Mouse (Mus musculus): ENCODE data around the gene Srpk1. TPM values are rescaled to one million over a fixed set of nuclear protein-coding genes. Genes with fewer than 3 reads are reported as not detected.

Srpk1 gene
- total RNA-seq, 2 experiments from 2014 or later: 26.7 to 30.4 TPM

DNA sequence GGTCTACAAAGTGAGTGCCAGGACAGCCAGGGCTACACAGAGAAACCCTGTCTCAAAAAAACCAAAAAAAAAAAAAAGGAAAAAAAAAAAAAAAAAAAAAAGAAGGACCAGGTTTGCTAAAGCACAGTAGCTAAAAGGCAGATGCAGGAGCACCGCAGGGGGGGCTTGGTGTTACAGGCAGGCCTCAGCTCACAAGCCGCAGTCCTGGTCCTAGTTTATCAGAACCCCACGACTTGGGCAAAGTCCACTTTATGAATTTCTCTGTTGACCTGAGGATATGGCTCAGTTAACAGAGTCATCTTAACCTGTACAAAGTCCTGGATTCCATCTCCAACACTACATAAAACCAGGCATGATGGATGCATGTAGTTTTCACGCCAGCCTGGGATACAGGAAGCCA lies 7.2 kb downstream of the Srpk1 start:
- DNase-seq (ENCODE audit: low spot score): no peak

GRCm38 (mm10) chr17:28613096-28613495 lies 9.4 kb downstream of the Srpk1 start:
- DNase-seq (ENCODE audit: low spot score): no peak

GRCm38 (mm10) chr17:28612603-28613002 lies 9.9 kb downstream of the Srpk1 start:
- no peak for DNase-seq (ENCODE audit: low spot score)

DNA sequence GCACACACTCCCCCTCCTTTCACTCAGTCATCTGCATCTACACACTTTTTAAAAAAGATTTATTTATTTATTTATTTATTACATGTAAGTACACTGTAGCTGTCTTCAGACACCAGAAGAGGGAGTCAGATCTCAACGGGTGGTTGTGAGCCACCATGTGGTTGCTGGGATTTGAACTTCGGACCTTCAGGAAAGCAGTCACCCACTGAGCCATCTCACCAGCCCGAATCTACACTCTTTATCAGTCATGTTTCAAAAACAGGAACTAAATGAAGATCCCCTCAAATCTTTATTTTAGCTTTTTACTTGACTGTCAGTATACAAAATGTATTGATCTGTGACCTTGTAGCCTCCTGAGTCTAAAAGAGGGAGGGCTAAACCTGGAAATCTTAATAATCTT lies 13.0 kb downstream of the Srpk1 start:
- DNase-seq (ENCODE audit: low spot score): no peak

GRCm38 (mm10) chr17:28601557-28602250 lies 20.8 kb downstream of the Srpk1 start:
- DNase-seq (ENCODE audit: low spot score): no peak

DNA sequence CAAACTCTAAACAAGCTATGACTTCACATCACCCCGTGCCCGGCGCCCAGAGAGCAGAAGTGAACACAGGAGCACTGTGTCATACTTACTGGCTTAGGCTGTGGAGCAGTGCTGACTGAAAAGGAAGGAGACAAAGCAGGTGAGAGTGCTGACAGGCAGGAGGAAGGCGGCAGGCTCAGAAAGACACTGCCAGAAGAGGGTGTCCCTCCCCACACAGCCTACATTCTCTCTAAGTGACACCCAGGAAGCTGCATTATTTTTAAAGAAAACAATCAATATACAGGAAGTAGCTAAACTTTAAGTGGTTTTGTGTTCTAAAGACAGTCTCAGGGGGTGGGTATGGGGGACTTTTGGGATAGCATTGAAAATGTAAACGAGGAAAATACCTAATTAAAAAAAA lies 21.7 kb downstream of the Srpk1 start:
- DNase-seq (ENCODE audit: low spot score): no peak

- no peak for DNase-seq (ENCODE audit: low spot score)
Measured at GRCm38 (mm10) chr17:28593965-28594364, 28.5 kb downstream of the Srpk1 start.

DNA sequence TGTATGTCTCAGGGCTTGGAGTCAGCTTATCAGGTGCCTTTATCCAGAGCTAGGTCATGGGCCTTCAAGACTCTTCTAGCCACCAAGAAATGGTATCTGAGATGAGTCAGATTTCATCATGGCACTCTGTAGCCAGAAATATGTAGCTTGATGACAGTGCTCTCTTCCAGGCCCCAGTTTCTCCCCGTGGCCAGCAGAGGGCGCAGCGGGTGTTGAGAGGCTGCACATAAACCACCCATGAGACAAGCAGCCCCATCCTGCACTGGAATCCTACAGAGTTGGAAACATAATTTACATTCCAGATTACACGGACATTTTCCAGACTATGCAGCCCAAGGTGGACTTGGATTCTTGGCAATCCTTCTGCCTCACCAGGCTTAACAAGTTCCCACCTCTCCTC lies 29.5 kb downstream of the Srpk1 start:
- DNase-seq (ENCODE audit: low spot score): peak; percentile 65

- DNase-seq (ENCODE audit: low spot score): no peak
Measured at GRCm38 (mm10) chr17:28591476-28591875, 31.0 kb downstream of the Srpk1 start.

- no peak for DNase-seq (ENCODE audit: low spot score)
Measured at GRCm38 (mm10) chr17:28590596-28590995, 31.9 kb downstream of the Srpk1 start.

- no peak for DNase-seq (ENCODE audit: low spot score)
Measured at GRCm38 (mm10) chr17:28588591-28588990, 33.9 kb downstream of the Srpk1 start.

DNA sequence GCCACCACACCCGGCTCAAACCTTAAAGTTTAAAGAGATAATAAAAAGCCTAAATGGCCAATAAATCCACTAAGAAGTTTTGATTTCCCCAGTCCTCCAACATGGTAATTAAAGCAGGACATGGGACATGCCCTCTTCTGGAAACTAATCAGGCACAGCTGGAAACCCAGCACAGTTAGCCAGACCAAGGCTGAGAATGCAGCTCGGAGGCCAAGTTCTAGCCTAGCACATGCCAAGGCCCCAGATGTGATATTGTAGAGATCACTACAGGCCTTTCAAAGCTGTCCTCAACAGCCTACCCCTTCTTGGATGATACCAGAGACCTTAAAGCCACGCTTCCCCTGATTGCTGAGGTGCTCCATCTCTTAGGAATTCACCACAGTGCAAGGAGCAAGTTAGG lies 36.0 kb downstream of the Srpk1 start:
- no peak for DNase-seq (ENCODE audit: low spot score)

- DNase-seq (ENCODE audit: low spot score): no peak
Measured at GRCm38 (mm10) chr17:28581056-28581455, 41.5 kb downstream of the Srpk1 start.

DNA sequence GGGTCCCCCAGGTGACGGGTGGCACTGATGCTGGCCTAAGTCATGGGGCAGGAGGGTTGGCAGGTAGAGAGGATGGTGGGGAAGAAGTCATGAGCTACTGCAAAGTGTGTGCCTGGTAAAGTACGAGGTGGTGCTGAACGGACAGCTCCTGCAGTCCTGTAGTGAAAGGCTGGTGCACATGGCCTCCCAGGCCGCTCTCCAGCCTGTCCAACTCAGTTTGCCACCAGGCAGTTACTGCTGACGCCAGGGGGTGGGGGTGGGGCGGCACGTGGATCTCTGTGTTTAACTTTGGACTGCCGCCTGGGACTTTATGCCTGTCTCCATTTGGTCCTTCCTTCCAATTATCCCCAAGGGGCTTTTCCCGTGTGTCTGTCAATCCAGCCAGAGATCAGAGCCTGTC lies 42.1 kb downstream of the Srpk1 start:
- DNase-seq (ENCODE audit: low spot score): peak; percentile 22

- DNase-seq (ENCODE audit: low spot score): peak; percentile 7
Measured at GRCm38 (mm10) chr17:28575244-28576125, 47.0 kb downstream of the Srpk1 start, which contains the start of gene Lhfpl5. Gene Lhfpl5 (plus strand): TSS chr17:28575641.

- no peak for DNase-seq (ENCODE audit: low spot score)
Measured at GRCm38 (mm10) chr17:28572941-28573340, 49.6 kb downstream of the Srpk1 start.

DNA sequence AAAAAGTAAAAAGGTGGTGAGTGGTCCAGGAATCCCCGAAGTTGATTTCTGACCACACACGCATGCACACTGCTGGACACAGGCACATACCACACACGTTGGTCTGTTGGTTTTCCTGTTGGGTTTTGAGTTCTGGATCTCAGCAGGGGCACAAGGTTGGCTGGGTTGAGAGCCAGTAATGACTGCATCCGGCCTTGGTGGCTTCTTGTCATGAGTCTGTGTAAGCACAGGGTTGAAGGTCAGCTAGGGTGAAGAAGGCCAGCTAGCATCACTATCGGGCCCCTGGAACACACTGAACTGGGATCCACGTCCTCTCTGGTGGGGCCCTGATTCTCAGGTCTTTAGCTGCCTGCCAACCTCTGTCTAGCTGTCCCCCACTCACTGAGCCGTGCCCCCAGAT lies 50.0 kb downstream of the Srpk1 start:
- no peak for DNase-seq (ENCODE audit: low spot score)

- no peak for DNase-seq (ENCODE audit: low spot score)
Measured at GRCm38 (mm10) chr17:28571868-28572267, 50.6 kb downstream of the Srpk1 start.

DNA sequence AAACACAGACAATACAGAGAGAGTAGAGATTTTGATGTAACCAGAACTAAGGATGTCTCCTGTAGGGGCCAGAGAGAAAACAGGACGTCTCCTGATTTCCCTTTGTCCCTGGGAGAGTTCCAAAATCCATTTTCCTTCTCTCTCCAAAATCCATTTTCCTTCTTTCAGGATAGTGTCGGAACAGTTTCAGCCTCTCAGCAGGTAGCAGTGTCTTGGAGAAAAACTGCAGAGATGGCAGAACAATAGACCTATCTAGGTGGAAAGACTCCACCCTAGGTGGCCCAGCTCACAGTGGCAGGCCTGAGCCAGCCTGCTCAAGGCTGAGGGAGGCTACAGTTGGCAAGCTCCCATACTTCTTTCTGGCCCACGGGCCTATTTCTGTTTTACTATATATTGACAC lies 55.0 kb downstream of the Srpk1 start:
- DNase-seq (ENCODE audit: low spot score): no peak

DNA sequence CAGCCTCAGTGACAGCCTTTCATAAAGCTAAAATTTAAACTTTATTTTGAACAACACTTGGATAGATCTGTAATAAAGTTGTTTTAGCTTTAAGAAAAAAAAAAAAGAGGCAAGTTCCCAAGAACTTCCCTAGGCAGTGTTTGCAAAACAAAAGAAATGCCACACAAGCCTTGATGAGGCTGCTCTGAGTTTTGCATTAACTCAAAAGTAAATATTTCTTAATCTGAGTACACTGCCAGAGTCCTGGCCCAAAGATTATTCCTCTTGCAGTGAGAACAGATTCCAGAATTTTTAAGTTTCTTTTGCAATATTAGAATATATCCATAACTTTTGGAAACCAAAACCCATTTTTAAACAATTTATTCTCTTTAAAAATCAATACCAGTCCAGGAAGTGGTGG lies 57.3 kb downstream of the Srpk1 start:
- no peak for DNase-seq (ENCODE audit: low spot score)

DNA sequence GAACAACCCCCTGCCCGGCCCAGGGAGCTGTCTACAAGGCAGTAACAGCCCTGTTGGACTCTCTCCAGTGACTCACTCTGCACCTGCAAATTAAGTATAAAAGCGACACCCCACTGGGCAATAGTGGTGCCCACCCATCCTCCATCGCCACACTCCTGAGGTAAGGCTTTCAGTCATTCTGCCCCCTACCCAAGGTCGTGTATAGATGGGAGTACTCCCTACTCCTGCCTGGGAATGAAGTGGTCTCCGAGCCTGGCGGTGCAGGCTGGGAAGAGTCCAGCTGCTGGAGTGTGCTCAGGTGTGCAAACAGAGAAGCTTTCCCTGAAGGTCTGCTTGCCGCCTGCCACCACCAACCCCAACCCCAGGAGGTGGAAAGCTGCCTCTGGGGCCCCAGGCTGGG lies 60.9 kb downstream of the Srpk1 start:
- DNase-seq (ENCODE audit: low spot score): no peak

GRCm38 (mm10) chr17:28560598-28560997 lies 61.9 kb downstream of the Srpk1 start, which contains the start of gene Clps:
Gene Clps (minus strand): TSS chr17:28560766.
- no peak for DNase-seq (ENCODE audit: low spot score)

GRCm38 (mm10) chr17:28557772-28558171 lies 64.7 kb downstream of the Srpk1 start:
- DNase-seq (ENCODE audit: low spot score): no peak
